Mouse (Mus musculus) CH12.LX (cell line): ENCODE data around the gene Ccdc167. TPM values are rescaled to one million over a fixed set of nuclear protein-coding genes. Genes with fewer than 3 reads are reported as not detected.

Experiments used
- DNase-seq: peaks from one replicate; pipeline ENCODE4 v3.0.0-alpha.2; 2013; ENCODE audit errors: extremely low read depth
- H3K27ac ChIP-seq: 2 replicates; pipeline ENCODE4 v1.5.1; 2012; ENCODE audit warnings: low read depth, mild to moderate bottlenecking, control low read depth, moderate library complexity; ENCODE audit not compliant: insufficient read depth
- H3K27me3 ChIP-seq: replicated peaks from 2 replicates; pipeline ENCODE3; 2012; ENCODE audit warnings: inconsistent platforms
- H3K36me3 ChIP-seq, 2 experiments: replicated peaks in 1 of 2; 2 replicates each; pipeline versions ENCODE3 to v1.6.1; 2012; ENCODE audit warnings: inconsistent platforms in 1 of 2, low read length in 1 of 2, mild to moderate bottlenecking in 1 of 2, mixed read lengths in 1 of 2, moderate library complexity in 1 of 2; ENCODE audit not compliant: control insufficient read depth in 1 of 2, insufficient read depth in 1 of 2
- H3K4me1 ChIP-seq, 2 experiments: 2 replicates each; pipeline ENCODE4 v1.6.1; 2012; ENCODE audit warnings: inconsistent platforms in 1 of 2, moderate library complexity in 1 of 2; ENCODE audit not compliant: insufficient read depth in 2 of 2, control insufficient read depth in 1 of 2
- H3K4me2 ChIP-seq: 2 replicates; pipeline ENCODE4 v1.6.1; 2012; ENCODE audit warnings: low read depth, mild to moderate bottlenecking, control low read depth; ENCODE audit not compliant: poor library complexity, insufficient read depth, severe bottlenecking
- H3K4me3 ChIP-seq, 3 experiments: fragments of 150-350 bp in 1 of 3; sonication (generic) in 1 of 3; replicated peaks in 1 of 3; 2 replicates each; pipeline versions ENCODE3 to v1.5.1; 2011 to 2012; ENCODE audit warnings: low read depth in 2 of 3, low read length in 2 of 3, mild to moderate bottlenecking in 2 of 3, moderate library complexity in 2 of 3, control low read depth in 1 of 3, improper control_type of control experiment in 1 of 3, inconsistent platforms in 1 of 3, mixed read lengths in 1 of 3; ENCODE audit not compliant: poor library complexity in 1 of 3
- H3K79me2 ChIP-seq: replicated peaks from 2 replicates; pipeline ENCODE4 v1.6.1; 2012; ENCODE audit warnings: mild to moderate bottlenecking, moderate library complexity; ENCODE audit not compliant: control insufficient read depth, poor library complexity, insufficient read depth, severe bottlenecking; ENCODE audit errors: extremely low read depth
- H3K9ac ChIP-seq: 2 replicates; pipeline ENCODE4 v1.6.1; 2012; ENCODE audit warnings: low read depth, mild to moderate bottlenecking, control low read depth, moderate library complexity; ENCODE audit not compliant: insufficient read depth
- H3K9me3 ChIP-seq: replicated peaks from 2 replicates; pipeline ENCODE3; 2012; ENCODE audit warnings: low read length, inconsistent platforms, mixed read lengths
- BHLHE40 ChIP-seq: IDR thresholded peaks from 2 replicates; pipeline ENCODE4 v1.6.1; 2011; ENCODE audit warnings: mild to moderate bottlenecking, low read depth, low read length, improper control_type of control experiment
- CHD2 ChIP-seq: IDR thresholded peaks from 2 replicates; pipeline ENCODE4 v1.6.1; 2011; ENCODE audit warnings: low read length, improper control_type of control experiment
- CTCF ChIP-seq, 2 experiments: IDR thresholded peaks in 1 of 2; conservative IDR thresholded peaks in 1 of 2; 2 replicates each; pipeline ENCODE4 v1.5.1; 2011 to 2012; ENCODE audit warnings: low read depth in 2 of 2, low read length in 2 of 2, improper control_type of control experiment in 1 of 2, inconsistent platforms in 1 of 2, mild to moderate bottlenecking in 1 of 2, moderate library complexity in 1 of 2
- EP300 ChIP-seq: IDR thresholded peaks from 2 replicates; pipeline ENCODE4 v1.6.1; 2011; ENCODE audit warnings: low read length, improper control_type of control experiment
- ETS1 ChIP-seq: conservative IDR thresholded peaks from 2 replicates; pipeline ENCODE4 v1.6.1; 2012; ENCODE audit warnings: low read depth, mild to moderate bottlenecking, inconsistent platforms, low read length, improper control_type of control experiment, moderate library complexity
- GABPA ChIP-seq: IDR thresholded peaks from 2 replicates; pipeline ENCODE4 v1.6.1; 2012; ENCODE audit warnings: low read depth, low read length, improper control_type of control experiment, inconsistent platforms; ENCODE audit not compliant: insufficient replicate concordance
- HCFC1 ChIP-seq: IDR thresholded peaks from 2 replicates; pipeline ENCODE4 v1.6.1; 2012; ENCODE audit warnings: low read depth, mild to moderate bottlenecking, inconsistent platforms, low read length, improper control_type of control experiment
- IRF4 ChIP-seq: IDR thresholded peaks from 2 replicates; pipeline ENCODE4 v1.6.1; 2014; ENCODE audit warnings: low read depth, mild to moderate bottlenecking, inconsistent platforms, low read length, improper control_type of control experiment
- MAFK ChIP-seq: IDR thresholded peaks from 2 replicates; pipeline ENCODE4 v1.6.1; 2011; ENCODE audit warnings: low read length, improper control_type of control experiment; ENCODE audit not compliant: insufficient replicate concordance
- MYC ChIP-seq: IDR thresholded peaks from 2 replicates; pipeline ENCODE4 v1.6.1; 2011; ENCODE audit warnings: low read depth, mild to moderate bottlenecking, improper control_type of control experiment, low read length
- RCOR1 ChIP-seq: conservative IDR thresholded peaks from 2 replicates; pipeline ENCODE4 v1.6.1; 2012; ENCODE audit warnings: low read depth, mild to moderate bottlenecking, inconsistent platforms, low read length, improper control_type of control experiment
- SIN3A ChIP-seq: IDR thresholded peaks from 2 replicates; pipeline ENCODE4 v1.6.1; 2012; ENCODE audit warnings: low read length, improper control_type of control experiment, inconsistent platforms
- SMC3 ChIP-seq: IDR thresholded peaks from 2 replicates; pipeline ENCODE4 v1.6.1; 2011; ENCODE audit warnings: low read depth, low read length, improper control_type of control experiment
- USF1 ChIP-seq: IDR thresholded peaks from 2 replicates; pipeline ENCODE4 v1.6.1; 2014; ENCODE audit warnings: low read depth, mild to moderate bottlenecking, inconsistent platforms, low read length, improper control_type of control experiment
- USF2 ChIP-seq: conservative IDR thresholded peaks from 2 replicates; pipeline ENCODE4 v1.6.1; 2011; ENCODE audit warnings: low read depth, low read length, improper control_type of control experiment
- ZKSCAN1 ChIP-seq: IDR thresholded peaks from 2 replicates; pipeline ENCODE4 v1.6.1; 2012; ENCODE audit warnings: low read depth, inconsistent platforms, low read length, improper control_type of control experiment, borderline replicate concordance
- ZNF384 ChIP-seq: IDR thresholded peaks from 2 replicates; pipeline ENCODE4 v1.6.1; 2012; ENCODE audit warnings: low read depth, low read length, improper control_type of control experiment, inconsistent platforms
- dilution Hi-C: fragments of 300-500 bp; cut with MboI; formaldehyde crosslinking; loops from 2 replicates; pipeline ENCODE4 v1.14.3; 2020; ENCODE audit warnings: low sequenced_read_pairs; ENCODE audit not compliant: extremely low pct_unique_long_range_greater_than_20kb, extremely low pct_ligation_motif_present
- in situ Hi-C: fragments of 300-500 bp; cut with MboI; formaldehyde crosslinking; loops from 3 replicates; pipeline ENCODE4 v1.14.3; 2019; ENCODE audit warnings: low sequenced_read_pairs, low pct_ligation_motif_present, low pct_unique_long_range_greater_than_20kb, mixed read lengths
- polyA plus RNA-seq: library from polyadenylated mRNA; unstranded; fragments of >175 nt; gene quantifications from 2 replicates; pipeline ENCODE4 v1.2.1, GENCODE M21; 2012; ENCODE audit warnings: low read depth; ENCODE audit not compliant: insufficient read length
- total RNA-seq, 2 experiments: library from RNA; depleted of rRNA; stranded (reverse); fragments of 300-350 nt in 1 of 2; fragments of >200 nt in 1 of 2; gene quantifications; 2 replicates each; pipeline ENCODE4 v1.2.3; 2012 to 2014

The Ccdc167 gene
- total and polyA plus RNA-seq, 3 experiments = 8.8 to 18.7 (median 12.0) TPM

- TF ChIP-seq ZNF384 (no peak), ZKSCAN1 (no peak), EP300 (no peak), MYC (no peak), CTCF (conservative IDR thresholded peaks at IDR 0.05 in 1 of 2, IDR thresholded peaks at IDR 0.05 in 1 of 2; ENCODE audit: low read depth in 2 of 2, low read length in 2 of 2) (no peak), RCOR1 (no peak), CHD2 (no peak), GABPA (no peak), USF2 (no peak), SMC3 (no peak), IRF4 (no peak), HCFC1 (no peak), USF1 (no peak), ETS1 (no peak), MAFK (no peak)
- Histone ChIP-seq H3K4me3 (no peak overlapping the region), H3K4me1 (peaks cover 0 to 13% of the 10 kb centered on the region in 2 experiments; a peak in 2 of 4 replicates), H3K27ac (no peak overlapping the region), H3K79me2 (peaks cover 6% of the 10 kb centered on the region), H3K9ac (no peak overlapping the region), H3K36me3 (peaks cover 6 to 11% of the 10 kb centered on the region in 2 experiments), H3K9me3 (peaks cover 3% of the 10 kb centered on the region), H3K4me2 (no peak overlapping the region), H3K27me3 (no peaks in the 10 kb centered on the region)
- no peak for DNase-seq
- dilution Hi-C loops (no loop called here), in situ Hi-C loops (no loop called here)
Measured at GRCm38 (mm10) chr17:29658249-29658648, 58.6 kb downstream of the Ccdc167 start.

- Histone ChIP-seq H3K4me3 (no peak overlapping the region), H3K4me2 (no peak overlapping the region), H3K27ac (no peak overlapping the region), H3K4me1 (peaks cover 0 to 18% of the 10 kb centered on the region in 2 experiments; a peak in 2 of 4 replicates), H3K9ac (no peak overlapping the region), H3K79me2 (no peaks in the 10 kb centered on the region), H3K27me3 (no peaks in the 10 kb centered on the region), H3K9me3 (peaks cover under 1% of the 10 kb centered on the region), H3K36me3 (peaks cover 39 to 57% of the 10 kb centered on the region in 2 experiments)
- TF ChIP-seq RCOR1 (no peak), HCFC1 (no peak), ETS1 (no peak), USF1 (no peak), BHLHE40 (no peak), SIN3A (no peak)
- DNase-seq = no peak
- dilution Hi-C loops = no loop called here
- in situ Hi-C loops = no loop called here
Measured at GRCm38 (mm10) chr17:29642219-29642618, 74.6 kb downstream of the Ccdc167 start.
